Mouse (Mus musculus) adrenal gland, postnatal 25 days (tissue): ENCODE data around the gene Slamf8. TPM values are rescaled to one million over a fixed set of nuclear protein-coding genes. Genes with fewer than 3 reads are reported as not detected.

ENCODE experiments used
- total RNA-seq: library from RNA; stranded (reverse); gene quantifications from 2 replicates; pipeline ENCODE4 v1.2.3, GENCODE M21; 2021

Slamf8 gene
- total RNA-seq, 1 experiment from 2014 or later = 0.24 TPM

Other genes with a start within 250 kb of the Slamf8 start
- 0.39 and 0.48 TPM in 2 replicates for gene Kcnj10, start 249.4 kb downstream of the Slamf8 start, total RNA-seq
- 11.8 and 13.1 TPM in 2 replicates for gene Pigm, start 214.0 kb downstream of the Slamf8 start, total RNA-seq
- 1.9 and 3.4 TPM in 2 replicates for gene Slamf9, start 115.2 kb downstream of the Slamf8 start, total RNA-seq
- gene Igsf9, start 108.8 kb downstream of the Slamf8 start, total RNA-seq = 2.9 and 3.6 TPM in 2 replicates
- gene Tagln2, start 90.5 kb downstream of the Slamf8 start, total RNA-seq = 80.7 and 88.8 TPM in 2 replicates
- gene Cfap45, start 69.8 kb downstream of the Slamf8 start, total RNA-seq = 1.3 TPM in 1 of 2 replicates, not detected in the other
- gene Vsig8, start 34.6 kb downstream of the Slamf8 start, total RNA-seq = 0.33 TPM in 1 of 2 replicates, not detected in the other
- not detected in 2 replicates for gene Fcrl6, start 12.0 kb upstream of the Slamf8 start, total RNA-seq
- gene Dusp23, start 42.4 kb upstream of the Slamf8 start, total RNA-seq = 7.1 and 8.4 TPM in 2 replicates
- 3.1 TPM in 1 of 2 replicates, not detected in the other for gene Crp, start 107.5 kb upstream of the Slamf8 start, total RNA-seq